Mouse (Mus musculus) urinary bladder, postnatal 4 days (tissue): ENCODE results near the gene Dydc2.

Experiments used
- DNase-seq, 2 experiments: peaks; one replicate each; pipeline ENCODE4 v3.0.0; 2021 to 2022; ENCODE audit warnings: low spot score in 2 of 2

Gene Dydc2

DNA sequence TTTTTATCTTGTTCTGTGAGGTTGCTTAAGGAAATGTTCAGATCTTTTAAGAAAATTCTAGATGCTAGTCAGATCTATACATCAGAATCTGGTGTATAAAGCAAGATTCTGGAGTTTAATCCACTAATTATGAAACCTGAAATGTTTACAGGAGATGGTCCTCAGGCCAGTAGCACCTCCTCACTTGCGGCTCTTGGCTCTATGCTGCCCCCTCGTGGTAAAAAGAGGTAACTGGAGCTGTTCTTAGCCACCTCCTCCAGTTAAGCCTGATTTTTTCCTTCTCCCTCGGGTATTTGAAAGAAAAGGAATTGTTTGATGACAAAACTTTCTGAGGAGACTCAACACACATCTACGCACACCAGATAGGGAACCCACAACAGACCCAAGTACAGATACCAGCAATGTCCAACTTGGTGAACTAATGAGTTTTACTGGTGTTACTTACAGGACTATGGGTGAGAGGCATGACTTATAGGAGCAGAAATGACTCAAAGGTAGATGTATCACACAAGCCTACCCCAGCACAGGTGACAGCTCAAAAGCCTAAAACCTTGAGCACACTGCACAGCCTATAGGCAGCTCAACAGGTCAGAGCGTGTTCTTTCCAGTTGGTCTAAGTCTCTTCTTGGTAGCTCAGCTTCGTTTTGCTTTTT lies 33.7 kb downstream of the Dydc2 start:
- peak; percentile 34 to 67 for DNase-seq

DNA sequence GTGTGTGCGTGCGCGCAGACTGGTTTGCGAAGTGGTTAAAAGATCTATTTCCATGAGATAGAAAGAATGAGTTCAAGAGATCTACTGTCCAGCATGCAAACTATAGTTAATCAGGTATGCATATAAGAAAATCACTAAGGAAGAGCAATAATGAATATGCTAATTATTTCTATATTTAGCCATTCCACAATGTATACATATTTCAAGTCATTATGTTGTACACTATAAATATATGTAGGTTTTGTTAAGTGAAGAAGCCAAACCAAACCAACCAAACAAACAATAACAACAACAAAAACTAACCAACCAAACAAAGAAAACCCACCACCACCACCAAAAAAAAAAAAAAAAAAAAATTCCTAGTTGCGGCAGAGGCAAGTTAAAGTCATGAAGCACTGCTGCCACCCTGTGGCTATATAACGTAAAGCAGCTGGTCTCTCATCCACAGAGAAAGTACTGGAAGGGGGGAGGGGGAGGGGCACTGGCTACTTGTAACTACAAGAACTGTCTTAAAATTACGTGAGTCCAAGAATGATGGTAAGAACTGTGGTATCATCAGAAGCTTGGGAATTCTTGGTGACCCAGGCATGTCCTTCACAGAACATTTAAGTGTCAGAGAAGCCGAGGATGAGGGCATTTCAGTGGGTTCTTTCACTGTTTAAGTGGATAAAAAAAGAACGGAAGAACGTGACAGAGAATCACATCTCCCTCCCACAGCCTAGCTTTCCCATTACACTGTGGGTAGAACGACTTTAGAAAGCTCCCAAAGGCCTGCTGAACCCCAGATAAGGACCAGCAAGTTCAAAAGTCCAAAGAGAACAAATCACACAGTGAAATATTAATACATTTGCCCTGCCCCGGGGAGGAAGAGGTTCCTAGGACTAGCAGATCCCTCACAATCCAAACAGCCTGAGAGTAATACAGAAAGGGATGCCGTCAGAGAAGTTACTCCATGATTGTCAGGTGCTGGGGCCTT lies 35.6 kb downstream of the Dydc2 start:
- DNase-seq: peak; percentile 50 to 78

DNA sequence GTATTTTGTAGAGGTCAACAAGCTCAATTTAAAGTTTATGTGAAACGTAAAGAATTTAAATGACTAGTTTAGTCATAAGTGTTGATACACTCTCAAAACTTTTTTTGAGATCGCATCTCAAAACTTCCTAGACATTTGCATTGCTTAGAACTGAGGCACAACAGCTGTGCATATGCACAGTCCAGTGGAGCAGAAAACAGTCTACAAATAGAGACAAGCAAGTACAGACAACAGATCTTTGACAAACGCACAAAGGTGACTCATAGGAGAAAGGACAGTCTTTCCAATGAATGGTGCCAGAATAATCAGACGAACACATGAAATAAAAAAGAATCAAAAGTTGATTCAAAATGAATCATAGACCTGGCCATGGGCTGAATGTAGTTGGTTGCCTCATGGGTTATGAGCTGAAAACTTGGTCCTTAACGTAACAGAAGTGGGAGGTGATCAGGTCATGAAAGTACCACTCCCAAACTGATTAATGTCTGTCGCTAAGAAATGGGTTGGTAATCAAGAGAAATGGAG lies 38.0 kb downstream of the Dydc2 start:
- no peak for DNase-seq

DNA sequence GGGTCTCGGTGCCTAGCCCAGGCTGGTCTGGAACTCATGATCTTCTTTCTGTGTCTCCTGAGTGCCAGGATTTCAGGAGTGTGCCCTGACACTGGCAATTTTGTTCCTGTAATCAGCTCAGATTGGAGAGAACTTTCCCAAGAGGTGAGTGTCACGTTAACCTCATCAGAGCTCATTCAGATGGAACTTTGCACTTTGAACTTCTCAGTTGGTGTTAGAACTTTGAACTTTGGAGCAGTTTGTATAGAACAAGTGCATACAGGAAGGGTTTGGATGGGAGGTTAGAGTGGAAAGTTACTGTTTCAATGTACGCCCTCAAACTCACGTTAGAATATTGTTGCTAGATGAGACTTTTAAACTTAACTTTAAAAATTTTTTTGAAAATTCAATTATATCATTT lies 39.7 kb downstream of the Dydc2 start:
- DNase-seq: no peak

DNA sequence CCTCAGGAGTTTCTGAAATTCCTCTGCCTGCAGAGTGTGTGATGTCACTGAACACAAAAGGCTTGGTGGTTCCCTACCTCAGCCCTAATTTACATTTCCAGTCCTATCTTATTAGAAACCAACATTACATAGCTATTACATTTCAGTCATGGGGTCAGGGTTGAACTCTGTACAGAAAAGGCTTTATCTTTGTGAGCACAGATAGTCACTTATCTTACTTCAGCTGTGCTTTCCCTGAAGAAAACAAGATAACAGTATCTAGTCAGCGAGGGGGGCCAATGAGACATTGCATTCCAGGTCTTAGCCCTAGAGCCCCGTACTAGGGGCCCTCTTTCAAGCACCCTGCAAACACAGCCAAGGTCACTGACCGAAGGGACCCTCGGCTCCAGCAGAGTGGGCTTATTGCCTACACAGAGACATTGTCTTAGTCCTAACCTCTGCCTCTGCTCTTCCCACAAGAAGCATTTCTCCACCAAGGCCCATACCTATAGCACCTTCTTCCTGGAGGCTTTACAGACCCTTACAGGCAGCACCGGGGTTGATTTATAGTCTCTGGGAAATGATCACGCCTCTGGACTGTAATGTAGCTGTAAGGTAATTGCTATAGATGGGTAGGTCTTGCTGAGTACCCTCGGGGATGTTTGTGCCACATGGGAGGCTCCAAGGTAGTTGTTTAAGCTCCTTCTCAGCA lies 43.3 kb downstream of the Dydc2 start:
- no peak for DNase-seq

DNA sequence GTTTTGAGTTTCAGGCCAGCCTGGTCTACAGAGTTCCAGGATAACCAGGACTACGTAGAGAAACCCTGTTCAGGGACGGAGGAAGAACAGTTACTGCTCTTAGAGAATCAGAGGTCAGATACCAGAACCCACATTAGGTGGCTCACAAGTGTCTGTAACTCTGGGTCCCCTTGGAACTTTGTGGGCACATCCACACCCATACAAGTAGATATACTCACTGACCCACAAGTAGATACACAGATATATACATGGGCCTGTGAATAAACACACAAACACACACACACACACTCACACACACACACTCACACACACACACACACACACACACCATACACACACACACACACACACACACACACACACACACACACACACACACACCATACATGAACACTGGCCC lies 43.9 kb downstream of the Dydc2 start:
- DNase-seq: no peak

DNA sequence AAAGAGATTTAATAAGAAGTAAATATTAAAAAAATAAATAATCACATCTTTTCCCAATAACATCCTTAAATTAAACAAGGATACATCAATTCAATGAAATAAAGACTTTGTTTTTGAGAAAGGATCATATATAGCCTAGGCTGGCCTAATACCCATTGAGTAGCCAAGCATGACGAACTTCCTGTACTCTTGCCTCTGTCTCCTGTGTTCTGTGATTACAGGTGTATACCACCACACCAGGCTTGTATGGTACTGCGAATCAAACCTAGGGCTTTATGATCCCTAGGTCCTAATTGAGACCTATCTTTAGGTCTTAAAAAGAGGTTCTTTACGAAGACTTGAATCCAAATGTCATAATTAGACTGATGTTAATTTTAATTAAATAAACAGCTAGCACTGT lies 47.8 kb downstream of the Dydc2 start:
- DNase-seq: no peak

DNA sequence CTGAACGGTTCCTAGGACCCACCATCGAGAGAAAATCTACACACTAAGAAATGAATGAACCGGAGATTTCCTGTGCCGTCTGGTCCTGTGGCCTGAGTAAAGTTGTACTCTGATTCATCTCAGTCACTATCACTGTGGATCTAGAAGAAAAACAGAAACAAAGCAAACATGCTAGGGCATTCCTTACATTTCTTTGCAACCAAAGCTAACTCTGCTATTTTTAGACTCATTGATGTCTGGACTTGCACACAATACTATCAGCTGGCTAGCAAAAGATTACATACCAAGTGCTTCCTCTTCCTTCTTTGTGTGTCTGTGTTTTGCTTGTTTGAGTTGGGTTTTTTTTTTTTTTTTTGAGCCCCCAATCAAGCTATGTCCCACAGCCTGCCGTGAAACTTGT lies 51.5 kb downstream of the Dydc2 start:
- DNase-seq: no peak

DNA sequence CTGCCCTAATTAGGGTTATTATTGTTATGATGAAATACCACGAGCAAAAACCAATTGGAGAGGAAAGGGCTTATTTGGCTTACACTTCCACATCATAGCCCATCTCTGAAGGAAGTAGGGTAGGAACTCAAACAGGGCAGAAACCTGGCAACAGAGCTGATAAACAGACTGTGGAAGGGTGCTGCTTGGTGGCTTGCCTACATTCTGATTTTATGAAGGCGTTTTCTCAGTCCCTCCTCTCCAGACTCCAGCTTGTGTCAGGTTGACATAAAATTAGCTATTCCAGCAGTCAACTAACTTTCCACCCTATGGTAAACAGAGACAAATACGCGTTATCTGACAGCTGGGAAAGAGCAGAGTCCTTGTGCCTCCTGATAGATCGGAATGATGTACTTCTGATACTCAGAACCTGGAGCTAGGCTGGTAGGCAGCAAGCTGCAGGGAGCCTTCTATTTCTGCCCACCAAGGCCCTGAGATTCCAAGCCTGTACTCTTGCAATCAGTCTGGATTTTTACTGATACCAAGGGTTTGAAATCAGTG lies 54.2 kb downstream of the Dydc2 start:
- no peak for DNase-seq

DNA sequence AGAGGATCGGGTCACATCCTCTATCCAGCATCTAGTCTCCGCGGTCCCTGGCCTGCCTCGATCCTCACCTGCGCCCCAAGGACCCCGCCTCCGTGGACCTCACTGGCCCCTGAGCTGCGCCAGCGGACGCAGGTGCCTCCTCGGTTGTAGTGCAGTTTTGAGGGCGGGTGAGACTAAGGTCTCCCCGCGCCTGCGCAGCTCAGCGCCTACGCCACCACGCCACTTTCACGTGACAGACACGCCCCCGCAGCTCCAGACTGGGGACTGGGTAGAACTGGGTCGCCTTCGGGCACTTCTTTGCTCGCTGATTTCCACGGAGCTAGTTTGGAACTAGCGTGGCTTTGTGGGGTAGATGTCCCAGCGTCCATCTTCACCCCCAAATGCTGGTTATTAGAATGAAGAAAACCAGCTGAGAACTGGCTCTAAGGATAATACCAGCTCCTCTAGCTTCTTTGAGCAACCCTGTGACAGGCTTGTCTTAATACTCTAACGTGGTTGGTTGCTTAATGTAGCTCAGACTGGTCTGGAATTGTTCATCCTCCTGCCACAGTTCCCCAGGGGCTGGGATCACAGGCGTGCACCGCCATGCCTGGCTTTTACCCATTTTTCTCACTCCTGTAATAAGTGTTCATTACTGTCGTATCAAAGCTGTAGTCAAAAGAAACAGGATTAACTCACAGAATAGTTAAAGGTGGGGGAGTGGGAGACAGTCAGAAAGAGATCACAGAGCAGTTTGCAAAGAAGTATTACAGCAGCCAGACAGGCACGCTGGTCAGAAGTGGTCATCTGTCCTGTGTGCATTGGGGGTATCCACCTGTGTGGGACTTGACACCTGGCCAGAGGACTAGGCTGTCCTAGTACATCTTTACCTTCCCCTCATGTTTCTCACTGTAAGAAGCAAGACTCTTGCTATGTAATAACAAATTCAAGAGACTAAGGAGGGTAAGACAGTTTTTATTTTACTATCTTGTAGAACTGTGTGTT lies 55.1 kb downstream of the Dydc2 start, which contains the start of gene Fam213a:
Gene Fam213a (minus strand): TSS at position 159 of the 984 bp plus-strand sequence.
- peak; percentile 83 to 88 for DNase-seq

DNA sequence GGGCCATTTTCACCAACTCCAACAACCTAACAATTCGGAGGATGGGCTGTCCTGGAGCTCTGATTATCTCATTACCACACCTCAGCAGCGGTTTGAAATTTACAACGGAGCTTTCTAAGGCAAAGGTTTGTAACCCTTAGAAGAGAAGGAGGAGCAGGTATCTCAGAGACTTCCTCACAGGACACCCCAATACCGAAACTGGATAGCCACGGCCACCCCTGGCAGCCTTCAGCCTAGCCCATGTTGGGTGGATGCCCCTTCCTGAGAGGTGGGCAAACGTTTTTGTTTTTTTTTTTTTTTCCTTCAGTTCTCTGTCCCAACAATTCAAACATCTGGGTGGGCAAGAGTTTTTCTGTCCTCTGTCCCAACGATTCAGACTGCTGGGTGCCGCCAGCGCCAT lies 55.9 kb downstream of the Dydc2 start:
- no peak for DNase-seq

DNA sequence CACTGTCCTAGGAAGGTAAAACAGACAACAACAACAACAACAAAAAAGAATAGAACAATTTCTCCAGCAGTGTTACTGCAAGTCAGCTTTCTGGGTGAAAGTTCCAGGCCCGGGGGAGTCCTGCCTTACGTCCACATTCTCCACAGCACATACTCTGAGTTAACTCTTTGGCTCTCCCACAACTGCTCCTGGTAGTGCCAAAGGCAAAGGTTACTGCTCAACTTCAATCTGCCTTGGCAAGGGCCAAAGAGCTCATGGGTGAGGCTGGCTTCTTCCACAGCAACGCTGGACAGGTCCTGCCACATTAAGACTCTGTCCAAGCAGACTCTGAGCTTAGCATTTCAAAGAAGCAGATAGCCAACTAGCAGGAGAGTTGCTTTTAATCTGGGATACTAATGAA lies 57.1 kb downstream of the Dydc2 start:
- DNase-seq: no peak

DNA sequence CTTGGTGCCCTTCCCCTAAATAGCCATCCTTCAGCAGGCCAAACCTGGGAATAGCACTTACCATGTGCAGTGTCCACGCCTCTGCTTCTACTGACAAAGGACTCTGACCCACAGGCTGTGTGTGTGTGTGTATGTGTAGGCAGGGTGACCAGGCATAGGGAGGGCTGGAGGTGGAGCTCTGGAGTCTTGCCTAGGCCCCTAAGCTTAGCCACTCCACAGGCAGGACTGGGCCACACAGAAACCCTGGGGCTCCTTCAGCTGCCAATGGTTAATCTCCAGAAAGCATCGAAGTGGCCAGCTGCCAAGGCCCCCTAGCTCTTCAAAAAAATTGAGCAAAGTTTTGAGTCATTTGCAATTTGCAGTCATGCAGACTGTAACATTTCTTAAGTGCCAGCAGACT lies 60.9 kb downstream of the Dydc2 start:
- DNase-seq: peak in 1 of 2 experiments; percentile 24

DNA sequence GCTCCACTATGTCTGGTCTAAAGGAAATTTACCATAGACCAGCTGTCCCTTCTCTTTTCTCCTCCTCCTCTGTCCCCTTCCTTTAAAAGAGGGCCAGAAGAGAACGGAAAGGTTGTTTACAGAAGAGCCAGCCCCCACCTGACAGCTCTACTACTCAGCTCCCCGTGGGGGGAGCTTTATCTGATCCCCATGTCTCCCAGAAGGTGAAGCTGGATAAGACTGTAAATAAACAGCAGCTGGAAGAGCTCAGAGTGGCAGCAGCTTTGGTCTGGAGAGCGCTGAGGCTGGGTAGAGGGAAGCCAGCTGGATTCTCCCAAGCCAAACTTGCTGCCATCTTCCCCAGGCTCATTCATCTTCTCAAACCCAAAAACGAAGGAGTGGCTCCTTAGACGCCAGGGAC lies 61.4 kb downstream of the Dydc2 start:
- DNase-seq: no peak

DNA sequence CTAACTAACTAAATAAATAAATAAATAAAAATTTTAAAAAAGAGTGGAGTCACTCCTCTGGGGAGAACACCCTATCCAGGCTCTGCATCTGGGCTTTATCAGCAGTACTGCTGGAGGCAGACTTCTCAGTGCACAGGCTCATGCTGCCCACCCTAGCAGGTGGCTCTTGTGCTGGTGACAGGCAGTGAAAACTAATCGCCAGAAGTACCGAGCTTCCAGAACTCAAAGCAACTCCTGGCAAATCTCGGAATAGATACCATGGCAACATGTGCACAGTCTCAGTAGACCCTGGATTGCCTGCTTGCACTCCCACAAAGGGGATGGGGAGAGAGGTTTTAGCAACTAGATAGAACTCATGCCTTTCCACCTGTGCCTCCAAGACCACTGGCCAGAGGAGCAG lies 62.1 kb downstream of the Dydc2 start:
- no peak for DNase-seq

DNA sequence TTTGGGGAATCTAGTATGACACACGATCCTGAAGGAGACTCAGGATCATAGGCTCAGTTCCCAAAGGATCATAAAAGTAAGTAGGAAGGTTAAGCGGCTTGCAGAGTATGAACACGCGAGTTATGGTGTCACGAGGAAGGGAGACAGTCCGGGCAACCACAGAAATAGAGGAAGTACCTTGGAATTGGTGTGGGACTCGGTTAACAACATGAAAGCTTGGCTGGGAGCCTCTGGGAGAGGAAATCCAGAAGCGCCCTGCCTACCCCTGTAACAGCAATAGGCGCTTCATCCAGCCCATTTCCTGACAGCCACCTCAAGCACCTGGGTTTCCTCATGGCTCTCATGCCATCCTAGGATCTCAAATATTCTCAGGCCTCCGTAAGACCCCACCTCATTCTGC lies 62.7 kb downstream of the Dydc2 start:
- no peak for DNase-seq

DNA sequence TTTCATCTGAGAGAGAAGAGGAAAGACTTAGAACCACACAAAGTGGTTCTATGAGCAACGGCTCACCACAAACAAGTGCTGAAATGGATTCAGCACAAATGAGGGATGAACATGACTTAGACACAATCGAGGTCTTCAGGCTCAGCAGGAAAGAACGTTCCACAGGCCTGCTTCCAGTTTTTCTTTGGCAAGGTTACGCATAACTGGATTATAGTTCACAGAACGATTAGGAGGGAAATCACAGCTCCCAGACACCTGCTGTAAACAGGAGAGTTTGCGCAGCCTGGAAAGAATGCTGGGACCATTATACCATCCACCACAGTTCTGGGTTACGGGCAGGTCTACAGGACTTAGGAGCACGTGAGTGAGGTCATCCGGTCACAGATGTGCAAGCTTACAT lies 63.3 kb downstream of the Dydc2 start:
- no peak for DNase-seq

DNA sequence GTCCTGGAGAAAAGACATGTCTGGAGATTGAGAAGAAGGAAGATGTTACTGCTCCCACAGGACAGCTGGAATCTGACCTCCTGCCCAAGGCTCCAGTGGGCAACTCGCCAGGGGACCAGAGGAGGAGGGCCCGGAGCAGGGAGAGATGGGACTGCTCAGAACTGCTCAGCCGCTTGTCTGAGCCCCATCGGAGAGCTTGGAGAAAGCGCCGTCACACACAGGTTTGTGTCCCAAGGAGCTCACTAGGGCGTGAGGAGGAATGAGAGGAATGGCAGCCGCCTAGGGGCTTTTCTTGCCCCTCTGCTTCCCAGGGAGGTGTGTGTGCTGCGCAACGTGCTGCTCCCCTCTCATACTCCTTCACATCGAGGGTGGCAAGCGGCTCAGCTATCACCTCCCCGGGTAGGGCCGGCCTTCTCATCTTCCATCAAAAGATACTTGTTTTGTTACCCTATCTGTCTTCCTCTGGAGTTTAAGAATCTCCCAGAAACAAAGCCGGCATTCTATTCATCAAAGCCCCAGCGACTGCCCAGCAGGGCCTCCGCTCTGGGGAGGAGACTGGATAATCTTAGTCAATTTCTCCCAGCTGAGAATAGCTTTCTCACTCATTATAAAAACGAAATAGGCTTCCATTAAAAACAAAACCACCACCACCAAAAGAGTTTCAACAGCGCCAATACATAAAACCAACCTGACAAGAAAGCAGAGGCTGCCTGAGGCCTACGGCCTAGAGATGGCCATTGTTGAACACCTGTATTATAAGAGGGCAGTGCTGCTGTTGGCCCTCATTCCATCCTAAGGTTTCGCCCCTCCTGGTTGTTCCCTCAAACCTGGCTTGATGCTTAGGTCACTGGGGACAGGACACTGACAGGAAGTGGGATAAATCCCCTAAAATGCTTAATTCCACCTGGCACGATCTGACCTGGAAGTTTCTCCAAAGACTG lies 64.5 kb downstream of the Dydc2 start:
- DNase-seq: peak; percentile 65 to 83

DNA sequence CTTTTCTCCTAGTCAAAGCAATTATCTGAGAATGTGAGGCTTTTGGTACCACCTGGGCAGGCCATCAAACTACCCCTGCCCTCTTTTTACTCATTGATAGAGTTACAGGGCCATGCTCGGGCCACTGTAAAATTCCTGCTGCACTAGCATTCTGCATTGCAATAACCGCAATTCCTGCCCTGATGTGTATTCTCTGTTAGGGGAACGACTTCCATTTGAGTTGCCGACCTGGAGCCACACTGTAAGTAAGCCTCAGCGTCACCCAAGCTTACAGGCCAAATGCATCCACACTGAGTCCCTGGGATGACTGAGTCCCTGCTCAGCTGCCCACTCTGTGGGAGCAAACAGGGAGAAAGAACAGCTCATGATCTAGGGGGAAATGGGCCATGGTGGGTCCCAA lies 67.4 kb downstream of the Dydc2 start:
- DNase-seq: no peak

DNA sequence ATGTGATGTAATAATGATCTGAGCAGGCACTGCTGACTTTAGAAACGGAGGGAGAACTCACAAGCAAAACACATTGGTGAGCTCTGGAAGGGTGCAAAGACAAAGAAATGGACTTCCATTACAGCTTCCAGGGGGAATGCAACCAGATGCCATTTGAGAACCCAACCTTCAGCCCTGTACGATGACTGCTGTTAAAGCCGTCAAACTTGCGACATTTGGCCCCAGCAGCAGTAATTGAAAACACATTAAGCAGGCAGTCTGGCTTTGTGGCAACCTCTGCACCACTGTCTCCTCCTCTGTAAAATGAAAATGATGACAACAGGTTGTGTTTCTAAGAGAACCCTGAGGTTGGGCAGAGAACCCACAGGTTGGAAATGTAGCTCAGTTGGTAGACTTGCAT lies 68.2 kb downstream of the Dydc2 start:
- DNase-seq: no peak
